Mouse (Mus musculus) heart, embryonic 11.5 days (tissue): ENCODE data around the gene Trhde. TPM values are rescaled to one million over a fixed set of nuclear protein-coding genes. Genes with fewer than 3 reads are reported as not detected.

ENCODE experiments used
- ATAC-seq: fragments of 200-750 bp; cut with Nextera tagmentation; replicated peaks from 2 replicates; pipeline ENCODE4 v1.8.0; 2017; ENCODE audit warnings: moderate library complexity; ENCODE audit not compliant: insufficient number of reproducible peaks, low FRiP score, low TSS enrichment
- H3K27ac ChIP-seq: fragments of 300-500 bp; sonication (generic); 2 replicates; pipeline ENCODE4 v1.5.1; 2014; ENCODE audit warnings: mild to moderate bottlenecking, low read depth, low read length
- H3K27me3 ChIP-seq: fragments of 300-500 bp; sonication (generic); 2 replicates; pipeline ENCODE4 v1.6.1; 2014; ENCODE audit warnings: mild to moderate bottlenecking, low read length, mixed read lengths; ENCODE audit not compliant: control insufficient read depth, insufficient read depth
- H3K36me3 ChIP-seq: fragments of 300-500 bp; sonication (generic); 2 replicates; pipeline ENCODE4 v1.6.1; 2014; ENCODE audit warnings: mild to moderate bottlenecking, low read length, moderate library complexity, mixed read lengths; ENCODE audit not compliant: control insufficient read depth, insufficient read depth
- H3K4me1 ChIP-seq: fragments of 300-500 bp; sonication (generic); 2 replicates; pipeline ENCODE4 v1.6.1; 2014; ENCODE audit warnings: low read length; ENCODE audit not compliant: control insufficient read depth, insufficient read depth
- H3K4me2 ChIP-seq: fragments of 300-500 bp; sonication (generic); 2 replicates; pipeline ENCODE4 v1.6.1; 2014; ENCODE audit warnings: mild to moderate bottlenecking, moderate library complexity
- H3K4me3 ChIP-seq: fragments of 300-500 bp; sonication (generic); 2 replicates; pipeline ENCODE4 v1.5.1; 2014; ENCODE audit warnings: low read depth, low read length
- H3K9ac ChIP-seq: fragments of 300-500 bp; sonication (generic); 2 replicates; pipeline ENCODE4 v1.6.1; 2014; ENCODE audit warnings: mild to moderate bottlenecking, low read depth, low read length, moderate library complexity
- H3K9me3 ChIP-seq: fragments of 300-500 bp; sonication (generic); replicated peaks from 2 replicates; pipeline ENCODE4 v1.6.1; 2016; ENCODE audit warnings: low read length; ENCODE audit not compliant: control insufficient read depth
- WGBS: fragments of 180-500 bp; shearing (Covaris S2); extraction: QIAGEN DNeasy Blood & Tissue Kit; methylation state at CpG from one replicate; pipeline ENCODE4 v1.1.7; 2014; ENCODE audit not compliant: insufficient replicate concordance; 5-methylcytosine and 5-hydroxymethylcytosine counted together
- polyA plus RNA-seq: library from polyadenylated mRNA; unstranded; fragments of >200 nt; fragmentation: Nextera tagmentation; extraction: Ambion mirVana; gene quantifications from 2 replicates; pipeline ENCODE4 v1.2.1, GENCODE M21; 2014

Trhde gene
- polyA plus RNA-seq, 1 experiment from 2014 or later: 0.13 TPM

GRCm38 (mm10) chr10:114671791-114672415 is 130.2 kb downstream of the Trhde start:
- H3K27me3 ChIP-seq: no peaks in the 10 kb centered on the region
- no peak overlapping the region for H3K4me3 ChIP-seq
- no peak overlapping the region for H3K27ac ChIP-seq
- no peaks in the 10 kb centered on the region for H3K4me1 ChIP-seq
- H3K9ac ChIP-seq: no peak overlapping the region
- no peaks in the 10 kb centered on the region for H3K36me3 ChIP-seq
- H3K4me2 ChIP-seq: no peak overlapping the region
- 74% methylated on average over 6 of the region's 6 CpGs for WGBS
- H3K9me3 ChIP-seq: no peaks in the 10 kb centered on the region
- no peak for ATAC-seq

GRCm38 (mm10) chr10:114593046-114593445 is 209.1 kb downstream of the Trhde start:
- H3K4me2 ChIP-seq: no peak overlapping the region
- no peaks in the 10 kb centered on the region for H3K4me1 ChIP-seq
- H3K27ac ChIP-seq: no peak overlapping the region
- H3K27me3 ChIP-seq: no peaks in the 10 kb centered on the region
- ATAC-seq: no peak
- H3K4me3 ChIP-seq: no peak overlapping the region
- no peaks in the 10 kb centered on the region for H3K36me3 ChIP-seq
- no peak overlapping the region for H3K9ac ChIP-seq
- WGBS: 75% methylated on average over 3 of the region's 3 CpGs
- H3K9me3 ChIP-seq: no peaks in the 10 kb centered on the region

- H3K27me3 ChIP-seq: no peaks in the 10 kb centered on the region
- H3K36me3 ChIP-seq: no peaks in the 10 kb centered on the region
- no peak overlapping the region for H3K4me3 ChIP-seq
- no peak overlapping the region for H3K4me2 ChIP-seq
- ATAC-seq: no peak
- H3K9ac ChIP-seq: no peak overlapping the region
- WGBS: 71% methylated on average over 2 of the region's 2 CpGs
- H3K9me3 ChIP-seq: no peaks in the 10 kb centered on the region
- no peak overlapping the region for H3K27ac ChIP-seq
- no peaks in the 10 kb centered on the region for H3K4me1 ChIP-seq
Measured at GRCm38 (mm10) chr10:114578926-114579325, 223.2 kb downstream of the Trhde start.

- Histone ChIP-seq H3K9ac (no peak overlapping the region), H3K4me3 (no peak overlapping the region), H3K4me2 (no peak overlapping the region), H3K4me1 (no peaks in the 10 kb centered on the region), H3K27ac (no peak overlapping the region), H3K9me3 (no peaks in the 10 kb centered on the region), H3K36me3 (no peaks in the 10 kb centered on the region), H3K27me3 (no peaks in the 10 kb centered on the region)
- 80% methylated on average over 1 of the region's 1 CpGs for WGBS
- ATAC-seq: no peak
Measured at GRCm38 (mm10) chr10:114567891-114568290, 234.2 kb downstream of the Trhde start.

- no peak for ATAC-seq
- no peaks in the 10 kb centered on the region for H3K27me3 ChIP-seq
- 69% methylated on average over 1 of the region's 1 CpGs for WGBS
Measured at GRCm38 (mm10) chr10:114509186-114509585, 292.9 kb downstream of the Trhde start.

GRCm38 (mm10) chr10:114488806-114489205 is 313.3 kb downstream of the Trhde start:
- H3K27ac ChIP-seq: no peak overlapping the region
- H3K27me3 ChIP-seq: no peaks in the 10 kb centered on the region
- H3K4me2 ChIP-seq: no peak overlapping the region
- ATAC-seq: no peak
- 84% methylated on average over 4 of the region's 4 CpGs for WGBS
- no peaks in the 10 kb centered on the region for H3K9me3 ChIP-seq
- no peaks in the 10 kb centered on the region for H3K4me1 ChIP-seq
- H3K36me3 ChIP-seq: no peaks in the 10 kb centered on the region
- H3K4me3 ChIP-seq: no peak overlapping the region
- H3K9ac ChIP-seq: no peak overlapping the region

More at GRCm38 (mm10) chr10:114509186-114509585, 292.9 kb downstream of the Trhde start:
- Histone ChIP-seq H3K4me2 (no peak overlapping the region), H3K4me3 (no peak overlapping the region), H3K27ac (no peak overlapping the region), H3K36me3 (no peaks in the 10 kb centered on the region), H3K9me3 (no peaks in the 10 kb centered on the region), H3K4me1 (no peaks in the 10 kb centered on the region), H3K9ac (no peak overlapping the region)

- ATAC-seq: no peak
- H3K9ac ChIP-seq: no peak overlapping the region
- no peak overlapping the region for H3K4me2 ChIP-seq
- H3K9me3 ChIP-seq: no peaks in the 10 kb centered on the region
- H3K27ac ChIP-seq: no peak overlapping the region
- H3K27me3 ChIP-seq: no peaks in the 10 kb centered on the region
- H3K4me1 ChIP-seq: no peaks in the 10 kb centered on the region
- H3K36me3 ChIP-seq: no peaks in the 10 kb centered on the region
- no peak overlapping the region for H3K4me3 ChIP-seq
- 70% methylated on average over 3 of the region's 3 CpGs for WGBS
Measured at GRCm38 (mm10) chr10:114455591-114455990, 346.5 kb downstream of the Trhde start.

GRCm38 (mm10) chr10:114448116-114448515 is 354.0 kb downstream of the Trhde start:
- Histone ChIP-seq H3K36me3 (no peaks in the 10 kb centered on the region), H3K9ac (no peak overlapping the region), H3K4me3 (no peak overlapping the region), H3K27ac (no peak overlapping the region), H3K9me3 (no peaks in the 10 kb centered on the region), H3K4me1 (no peaks in the 10 kb centered on the region), H3K27me3 (no peaks in the 10 kb centered on the region), H3K4me2 (no peak overlapping the region)
- WGBS: 77% methylated on average over 6 of the region's 6 CpGs
- ATAC-seq: no peak

GRCm38 (mm10) chr10:114418956-114419530 is 383.1 kb downstream of the Trhde start:
- no peak overlapping the region for H3K4me2 ChIP-seq
- H3K27me3 ChIP-seq: no peaks in the 10 kb centered on the region
- H3K9me3 ChIP-seq: no peaks in the 10 kb centered on the region
- H3K36me3 ChIP-seq: no peaks in the 10 kb centered on the region
- 67% methylated on average over 3 of the region's 3 CpGs for WGBS
- no peak overlapping the region for H3K27ac ChIP-seq
- H3K9ac ChIP-seq: no peak overlapping the region
- no peaks in the 10 kb centered on the region for H3K4me1 ChIP-seq
- no peak for ATAC-seq
- no peak overlapping the region for H3K4me3 ChIP-seq
